ENCODE assay signal across 8 mouse cellular contexts in genomic region chr2:168590168-168590551, GRCm38 (mm10). TPM values are rescaled to one million over a fixed set of nuclear protein-coding genes. Genes with fewer than 3 reads are reported as not detected.
DNase-seq lines count a peak whose midpoint lies in the region; ATAC-seq lines count a peak whose summit lies in the region.

No protein-coding gene starts in this region.

- peak overlapping the region; percentile 35; the same call in 1 of the 2 replicates for H3K9ac ChIP-seq in stomach, embryonic 15.5 days

- no peaks in the 10 kb centered on the region for H3K9me3 ChIP-seq in stomach, embryonic 15.5 days

- peaks cover 25% of the 10 kb centered on the region for H3K27me3 ChIP-seq in stomach, embryonic 15.5 days (replicated peaks)

- no peaks in the 10 kb centered on the region for H3K36me3 ChIP-seq in stomach, embryonic 15.5 days

- peak overlapping the region; percentile 69 for H3K4me2 ChIP-seq in stomach, embryonic 15.5 days

- peak overlapping the region; percentile 26; the same call in 1 of the 2 replicates for H3K27ac ChIP-seq in stomach, embryonic 15.5 days

- peak; percentile 36 to 58 for DNase-seq in adrenal gland, adult 18-20 months (ENCODE audit: low spot score in 2 of 2)
- no peak for DNase-seq in adrenal gland, postnatal 4 days (ENCODE audit: low spot score in 2 of 2)
- peak; percentile 51 for DNase-seq in embryo, embryonic 9.5 days (ENCODE audit: extremely low spot score)
- DNase-seq in heart, postnatal 14 days = peak; percentile 61 to 74
- peak; percentile 31 for DNase-seq in large intestine, adult 2 months (ENCODE audit: low read depth, low spot score)
- DNase-seq in layer of hippocampus, postnatal 36 days = no peak

- H3K4me1 ChIP-seq in stomach, embryonic 15.5 days = peaks cover 10% of the 10 kb centered on the region

- H3K4me3 ChIP-seq in stomach, embryonic 15.5 days (replicated peaks) = peak overlapping the region; percentile 51

- ATAC-seq in megakaryocyte progenitor cell, adult 5-6 weeks (replicated peaks; ENCODE audit: poor library complexity) = peak; percentile 47
- ATAC-seq in stomach, embryonic 15.5 days (ENCODE audit: insufficient read depth, low FRiP score, low read depth) = peak; percentile 82

- intact Hi-C loops in heart, postnatal 14 days (cut with DNase I) = loop anchor here (5.0 kb wide), 1 partner anchor 37 kb away; no protein-coding TSS in a partner anchor

- WGBS in large intestine, adult 2 months = 2% methylated on average over 37 of the region's 38 CpGs
- 2% methylated on average over 33 of the region's 38 CpGs for WGBS in stomach, embryonic 15.5 days

RNA-seq across cellular contexts. Expression of gene Nfatc2, which starts 11.3 kb away (rescaled TPM):
- 1 to 10 TPM; 2.8 to 3.7 TPM for total RNA-seq in adrenal gland, adult 18-20 months (2021)
- total RNA-seq in adrenal gland, postnatal 4 days (2021) = 1 to 10 TPM; 4.4 to 5.0 TPM
- total RNA-seq in heart, postnatal 14 days (2021) = 10 to 100 TPM; 15.9 to 17.8 TPM
- 2.1 and 2.4 TPM in 2 replicates for polyA plus RNA-seq in large intestine, adult 2 months (2012; rRNA removed)
- 1.7 TPM in 2 replicates for total RNA-seq in megakaryocyte progenitor cell, adult 5-6 weeks (2015)
- total RNA-seq in megakaryocyte progenitor cell, adult 5-6 weeks (2017) = 0.17 and 0.47 TPM in 2 replicates
- 3.6 and 3.9 TPM in 2 replicates for polyA plus RNA-seq in stomach, embryonic 15.5 days (2015; fragmentation: Nextera tagmentation; extraction: Ambion mirVana)
- 10 to 100 TPM; 19.9 to 20.1 TPM for total RNA-seq in layer of hippocampus, postnatal 36 days (2021)

Comparison
In these comparisons a context has a peak if more than half of its experiments do, and no peak if none do; other contexts are left out.
1. DNase-seq: peak in adrenal gland, adult 18-20 months (2 of 2), embryo, embryonic 9.5 days (single experiment), heart, postnatal 14 days (2 of 2) and large intestine, adult 2 months (single experiment); none in adrenal gland, postnatal 4 days (0 of 2) and layer of hippocampus, postnatal 36 days (0 of 2).